Mouse (Mus musculus): Measurements from ENCODE around the gene Gm20517. TPM values are rescaled to one million over a fixed set of nuclear protein-coding genes. Genes with fewer than 3 reads are reported as not detected.
A peak's percentile ranks its signal among the peaks of the same experiment; 100 is the strongest.
"Not testable (repeated sequence)": the region's sequence is repeated elsewhere in the genome, so short reads cannot be mapped to it uniquely, and the experiment has no call there.

Gene Gm20517
- total RNA-seq, 2 experiments from 2014 or later = 5.3 to 5.4 TPM

DNA sequence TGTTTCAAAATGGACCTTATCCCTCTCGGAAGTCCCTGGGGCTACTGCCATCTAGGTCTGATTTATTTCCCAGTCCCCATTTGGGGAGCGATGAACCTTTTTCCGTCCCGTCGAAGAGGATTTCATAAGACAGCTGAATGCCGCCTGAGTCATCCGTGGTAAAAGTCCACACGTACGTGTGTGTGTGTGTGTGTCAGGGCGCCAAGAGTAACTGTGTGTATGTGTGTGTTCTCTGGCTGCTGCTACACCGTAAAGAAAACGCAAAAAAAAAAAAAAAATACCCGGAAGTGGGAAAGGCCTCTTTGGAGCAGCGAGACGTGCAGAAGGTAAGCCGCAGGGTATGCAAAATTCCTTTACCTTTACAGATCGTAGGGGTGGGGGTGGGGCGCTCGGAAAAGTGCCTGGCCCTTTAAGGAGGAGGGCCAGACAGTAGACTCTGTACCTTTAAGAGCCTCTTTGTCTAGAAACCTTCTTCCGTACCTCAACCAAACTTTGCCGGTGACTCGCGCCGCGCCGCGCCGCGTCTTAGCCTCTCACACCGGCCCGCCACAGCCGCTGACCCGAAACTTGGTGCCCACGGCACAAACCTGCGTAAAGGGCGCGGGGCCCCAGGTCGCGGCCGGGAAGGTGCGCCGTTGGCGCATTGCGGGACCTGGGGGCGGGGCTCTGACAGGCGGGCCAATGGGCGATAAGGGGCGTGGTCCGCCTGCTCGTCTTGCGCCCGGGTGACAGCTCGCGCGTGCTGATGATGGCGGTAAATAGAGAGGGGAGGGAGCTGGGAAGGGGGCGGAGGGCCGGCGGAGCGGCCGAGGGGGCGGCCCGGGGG is 17.7 kb downstream of the Gm20517 start:
- DNase-seq = peak; percentile 92

DNA sequence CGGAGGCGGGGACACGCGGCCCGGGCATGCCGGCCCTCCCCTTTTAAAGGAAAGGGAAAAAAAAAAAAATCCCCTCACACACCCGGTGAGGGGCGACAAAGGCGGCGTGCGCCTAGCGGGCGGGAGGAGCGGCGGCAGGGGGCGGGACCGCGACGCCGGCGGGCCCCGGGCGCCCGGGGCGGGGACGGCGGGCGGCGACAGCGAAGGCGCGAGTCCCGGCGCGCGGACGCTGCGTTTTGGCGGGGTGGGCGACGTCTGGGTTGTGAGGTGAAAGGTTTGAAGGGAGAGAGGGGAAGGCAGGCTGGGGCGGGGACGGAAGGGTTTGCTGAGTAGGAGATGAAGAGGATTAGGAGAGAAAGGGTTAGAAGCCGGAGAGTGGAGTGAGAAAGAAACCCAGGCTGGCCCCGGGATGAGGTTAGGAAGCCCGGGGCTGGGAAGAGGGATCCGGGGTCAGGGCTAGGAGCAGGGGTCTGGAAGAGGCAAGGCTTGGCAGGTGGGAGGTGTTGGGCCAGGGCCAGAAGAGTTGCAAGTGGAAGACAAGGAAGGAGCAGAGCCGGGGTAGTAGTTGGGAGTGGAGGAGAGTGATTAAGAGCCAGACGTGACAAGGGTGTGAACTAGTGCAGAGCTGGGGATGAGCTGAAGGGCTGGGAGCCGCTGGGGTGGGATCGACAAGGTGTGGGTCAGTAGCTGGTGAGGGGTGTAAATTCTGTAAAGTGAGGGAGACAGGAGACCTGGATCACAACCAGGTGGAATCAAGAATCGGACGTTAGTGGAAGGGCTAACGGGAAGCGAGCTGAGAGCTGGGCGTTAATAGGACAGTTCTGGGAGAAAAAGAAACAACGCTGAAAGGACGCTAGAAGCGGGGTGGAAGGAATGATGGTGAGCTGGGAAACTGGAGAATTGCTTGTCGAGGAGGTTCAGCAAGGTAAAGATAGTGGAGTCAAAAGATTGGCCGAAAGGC is 18.6 kb downstream of the Gm20517 start:
- peak in 1 of 2 experiments; percentile 32 for DNase-seq

DNA sequence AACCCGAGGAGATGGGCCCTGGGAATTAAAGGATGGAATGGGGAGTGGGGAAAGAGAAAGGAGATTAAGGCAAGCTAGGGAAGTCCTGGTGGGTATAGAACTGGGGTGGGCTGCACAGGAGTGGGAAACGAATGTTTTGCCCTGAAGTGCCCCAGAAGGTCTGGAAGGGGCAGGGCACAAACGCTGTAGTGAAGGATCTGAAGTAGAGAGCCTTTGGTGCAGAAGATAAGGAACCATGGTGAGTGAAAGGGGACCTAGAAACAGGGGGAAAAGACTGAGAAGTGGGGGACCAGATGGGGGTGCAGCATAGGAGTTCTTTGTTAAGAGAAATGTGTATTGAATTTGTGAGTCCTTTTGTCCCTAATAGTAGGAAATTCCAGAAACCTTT is 19.3 kb downstream of the Gm20517 start, which contains the start of gene Usp49:
Gene Usp49, plus strand, starts transcription at position 13 of the 388 bp plus-strand sequence.
- no peak for DNase-seq

DNA sequence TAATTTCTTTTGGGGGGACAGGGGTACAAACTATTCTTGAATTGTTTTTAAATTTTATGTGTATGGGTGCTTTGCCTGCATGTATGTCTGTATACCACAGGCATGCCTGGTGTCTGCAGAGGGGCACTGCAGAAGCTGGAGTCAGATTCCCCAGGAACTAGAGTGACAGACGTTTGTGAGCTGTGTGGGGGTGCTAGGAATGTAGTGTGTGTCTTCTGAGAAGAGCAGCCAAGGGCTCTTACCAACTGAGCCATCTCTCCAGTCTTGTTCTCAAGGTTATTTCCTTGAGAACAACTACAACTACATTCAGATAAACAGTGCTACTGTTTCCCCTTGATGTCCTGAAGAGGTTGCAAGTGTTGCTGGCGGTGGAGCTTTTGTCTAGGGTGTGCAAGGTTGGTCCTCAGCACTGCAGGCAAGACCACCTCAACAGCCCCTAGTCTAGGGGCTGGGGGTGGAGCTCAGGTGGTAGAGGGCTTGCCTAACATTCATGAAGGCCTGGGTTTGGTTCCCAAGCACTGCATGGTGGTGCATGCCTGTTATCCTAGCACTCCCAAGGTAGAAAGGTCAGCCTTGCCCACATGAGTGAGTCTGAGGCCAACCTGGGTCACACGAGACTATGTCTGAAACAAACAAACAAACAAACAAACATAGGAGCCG is 20.9 kb downstream of the Gm20517 start:
- no peak for DNase-seq

DNA sequence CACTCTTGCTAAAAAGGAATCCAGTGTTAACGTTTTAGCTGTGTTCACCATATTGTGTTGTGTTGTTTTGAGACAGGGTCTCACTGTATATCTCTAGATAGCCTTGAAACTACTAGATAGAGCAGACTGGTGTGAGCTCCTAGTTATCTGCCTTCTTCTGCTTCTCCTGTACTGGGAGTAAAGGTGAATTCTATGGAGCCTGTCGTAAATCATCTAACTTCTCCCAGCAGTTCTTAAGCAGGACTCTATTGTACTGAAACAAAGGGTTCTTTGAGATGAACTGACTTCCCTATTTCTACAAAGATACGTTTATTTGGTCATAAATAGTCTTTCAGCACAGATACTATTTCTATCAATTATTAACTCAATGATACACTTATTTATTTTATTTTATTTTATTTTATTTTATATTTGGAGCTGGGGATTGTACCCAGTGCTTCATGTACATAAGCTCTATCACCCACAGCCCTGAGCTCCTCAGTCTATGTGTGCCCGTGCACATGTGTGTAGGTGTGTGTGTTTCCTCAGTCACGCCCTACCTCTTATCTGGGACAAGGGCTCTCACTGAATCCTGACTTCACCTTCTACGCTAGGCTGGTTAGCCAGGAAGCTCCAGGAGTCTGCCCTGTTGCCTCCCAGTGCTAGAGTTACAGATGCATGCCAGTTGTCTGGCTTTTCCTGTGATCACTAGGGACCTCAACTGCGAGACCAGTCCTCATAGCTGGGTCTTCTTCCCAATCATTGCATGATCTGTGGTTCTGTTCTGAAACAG is 22.8 kb downstream of the Gm20517 start:
- DNase-seq = no peak

DNA sequence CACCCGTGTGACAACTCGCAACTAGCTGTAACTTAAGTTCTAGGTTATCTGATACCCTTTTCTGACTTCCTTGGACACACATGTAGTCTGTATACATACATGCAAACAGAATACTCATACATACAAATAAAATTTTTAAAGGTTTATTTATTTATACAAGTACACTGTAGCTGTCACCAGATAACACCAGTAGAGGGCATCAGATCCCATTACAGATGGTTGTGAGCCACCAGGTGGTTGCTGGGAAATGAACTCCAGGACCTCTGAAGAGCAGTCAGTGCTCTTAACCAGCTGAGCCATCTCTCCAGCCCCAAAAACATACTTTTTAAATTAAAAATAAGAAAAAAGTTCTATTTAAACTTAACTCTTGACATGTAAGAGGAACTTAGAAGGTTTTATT is 31.6 kb downstream of the Gm20517 start:
- DNase-seq = no peak

DNA sequence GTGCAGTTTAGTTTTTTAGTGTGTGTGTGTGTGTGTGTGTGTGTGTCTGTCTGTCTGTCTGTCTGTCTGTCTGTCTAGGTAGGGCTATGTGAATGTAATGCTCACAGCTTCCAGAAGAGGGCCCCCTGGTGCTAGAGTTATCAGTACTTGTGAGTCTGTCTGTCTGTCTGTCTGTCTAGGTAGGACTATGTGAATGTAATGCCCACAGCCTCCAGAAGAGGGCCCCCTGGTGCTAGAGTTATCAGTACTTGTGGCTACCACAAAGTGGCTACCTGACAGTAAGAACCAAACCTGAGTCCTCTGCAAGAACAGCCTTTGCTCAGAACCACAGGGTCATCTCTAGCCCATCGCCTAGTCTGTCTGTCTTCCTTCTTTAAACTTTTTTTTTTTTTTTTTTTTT is 35.3 kb downstream of the Gm20517 start:
- peak in 1 of 2 experiments; percentile 22 for DNase-seq

DNA sequence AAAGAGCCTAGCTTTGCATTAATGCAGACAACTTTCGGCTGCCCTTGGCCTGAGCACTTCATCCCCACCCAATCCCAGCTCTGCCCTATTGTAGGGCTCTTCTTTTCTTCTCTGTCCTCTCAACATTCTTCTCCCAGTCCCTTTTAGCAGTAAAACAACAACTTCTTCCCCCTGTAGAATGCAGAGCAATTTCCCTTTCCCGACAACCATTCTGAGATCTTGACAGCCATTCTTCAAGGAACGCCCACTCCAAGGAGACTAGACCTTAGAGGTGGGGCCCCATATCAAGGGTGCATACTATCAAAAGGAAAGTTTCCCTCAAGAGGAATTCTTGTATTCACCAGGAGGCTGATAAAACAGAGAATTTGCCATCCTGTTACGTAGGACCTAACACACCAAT is 37.6 kb downstream of the Gm20517 start:
- DNase-seq = no peak

DNA sequence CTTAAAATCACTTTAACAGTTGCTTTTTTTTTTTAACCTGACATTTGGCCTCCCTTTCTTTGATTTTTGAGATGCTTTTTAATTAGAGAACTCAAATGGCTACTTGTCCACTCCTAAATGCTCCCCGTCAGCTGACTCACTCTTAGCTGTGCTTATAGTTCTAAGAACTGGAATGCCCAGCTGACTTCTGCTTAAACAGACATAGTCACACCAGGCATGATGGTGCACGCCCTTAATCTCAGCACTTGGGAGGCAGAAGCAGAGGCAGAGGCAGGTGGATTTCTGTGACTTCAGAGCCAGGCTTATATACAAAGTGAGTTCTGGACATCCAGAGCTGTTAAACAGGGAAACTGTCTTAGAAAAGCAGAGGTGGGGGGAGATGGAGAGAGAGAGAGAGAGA is 40.6 kb downstream of the Gm20517 start:
- DNase-seq = no peak

DNA sequence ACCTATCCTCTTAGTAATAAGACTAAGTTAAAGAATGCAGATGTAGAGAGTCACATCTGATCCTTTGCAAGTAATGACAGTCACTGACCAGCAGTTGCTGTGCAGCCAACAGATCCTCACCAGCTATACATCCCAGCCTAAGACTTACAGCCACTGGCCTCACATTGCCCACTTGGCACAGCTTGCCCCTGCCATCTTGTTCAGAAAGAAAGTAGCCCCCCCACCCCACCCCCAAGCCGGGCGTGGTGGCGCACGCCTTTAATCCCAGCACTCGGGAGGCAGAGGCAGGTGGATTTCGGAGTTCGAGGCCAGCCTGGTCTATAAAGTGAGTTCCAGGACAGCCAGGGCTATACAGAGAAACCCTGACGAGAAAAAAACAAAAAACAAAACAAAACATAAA is 43.0 kb downstream of the Gm20517 start:
- DNase-seq = not testable (repeated sequence)

DNA sequence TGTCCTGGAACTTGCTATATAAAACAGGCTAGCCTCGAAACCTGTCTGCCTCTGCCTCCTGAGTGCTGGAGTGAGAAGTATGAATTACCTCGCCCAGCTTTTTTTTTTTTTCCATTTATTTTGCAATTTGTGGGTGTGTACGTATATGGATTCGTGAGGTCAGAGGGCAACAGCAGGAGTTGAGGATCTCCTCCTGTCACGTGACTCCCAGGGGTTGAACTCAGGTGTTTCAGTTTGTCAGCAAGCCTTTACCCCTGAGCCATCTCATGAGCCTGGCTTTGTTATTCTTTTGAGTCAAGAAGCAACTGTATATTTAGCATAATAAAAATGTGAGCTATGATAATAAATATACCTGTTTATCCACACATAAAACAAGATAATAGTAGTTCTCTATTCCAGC is 44.3 kb downstream of the Gm20517 start:
- no peak for DNase-seq

DNA sequence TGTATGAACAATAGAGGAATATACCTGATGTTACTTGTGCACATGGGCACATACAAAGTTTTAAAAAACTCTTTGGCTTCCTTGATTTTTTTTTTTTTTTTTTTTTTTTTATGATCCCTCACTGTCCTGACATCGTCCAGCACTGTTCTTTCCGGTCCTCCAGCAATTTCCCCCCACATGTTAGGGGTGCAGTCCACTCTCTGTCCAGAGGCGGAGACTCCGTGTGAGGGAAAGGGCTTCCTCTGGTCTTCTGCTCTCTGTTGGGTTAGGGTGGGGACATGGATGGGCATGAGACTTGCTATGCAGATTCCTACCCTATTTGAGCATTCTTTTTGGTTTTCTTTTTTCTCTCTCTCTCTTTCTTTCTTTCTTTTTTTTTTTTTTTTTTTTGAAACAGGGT is 46.5 kb downstream of the Gm20517 start:
- no peak for DNase-seq

DNA sequence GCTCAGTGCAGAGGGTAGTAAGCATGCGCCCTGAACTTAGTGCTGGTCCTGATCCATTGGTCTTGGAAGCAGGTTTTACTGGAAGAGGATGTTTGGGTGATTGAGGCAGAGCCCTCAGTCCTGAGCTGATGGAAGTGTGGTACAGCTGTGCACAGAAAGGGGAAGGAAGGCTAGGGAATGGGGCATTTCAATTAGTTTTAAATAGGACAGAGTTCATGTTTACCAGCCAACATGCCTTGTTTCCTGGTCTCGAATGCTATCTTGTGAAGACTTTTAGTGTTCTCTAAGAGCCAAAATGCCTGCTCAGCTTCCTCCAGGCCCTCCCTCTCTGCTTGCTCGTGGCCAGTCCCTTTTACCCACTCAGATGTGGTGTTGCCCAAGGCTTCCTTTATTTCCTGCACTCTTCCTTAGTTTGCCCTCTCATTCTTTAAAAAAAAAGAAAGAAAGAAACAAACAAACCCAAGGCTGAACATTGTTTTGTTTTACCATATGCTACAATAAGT is 47.4 kb downstream of the Gm20517 start:
- no peak for DNase-seq

DNA sequence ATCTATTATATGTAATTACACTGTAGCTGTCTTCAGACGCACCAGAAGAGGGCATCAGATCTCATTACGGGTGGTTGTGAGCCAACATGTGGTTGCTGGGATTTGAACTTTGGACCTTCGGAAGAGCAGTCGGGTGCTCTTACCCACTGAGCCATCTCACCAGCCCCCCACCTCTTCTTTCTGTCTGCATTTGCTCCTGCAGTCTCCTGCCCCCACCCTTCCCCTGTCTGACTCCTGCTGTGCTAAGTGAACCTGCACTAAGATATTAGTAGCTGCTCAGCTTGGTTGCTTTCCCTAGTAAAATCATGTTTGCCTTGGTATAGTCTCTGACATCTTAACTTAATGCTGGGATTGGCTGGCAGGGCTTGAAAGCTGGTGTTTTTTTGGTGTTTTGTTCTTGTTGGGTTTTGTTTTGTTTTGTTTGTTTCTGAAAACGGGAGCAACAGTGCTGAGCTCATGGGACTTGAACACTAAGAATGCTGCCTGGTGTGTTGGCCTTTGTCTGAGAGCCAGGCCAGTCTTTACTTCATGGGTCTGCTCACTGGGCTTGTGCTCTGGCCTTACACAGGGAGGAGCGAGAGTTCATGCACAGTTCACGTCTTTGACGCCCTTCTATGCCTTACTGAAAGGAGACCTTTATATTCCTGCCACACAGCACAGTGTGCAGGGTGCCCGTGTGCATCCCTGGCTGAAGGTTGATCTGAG is 51.8 kb downstream of the Gm20517 start:
- no peak for DNase-seq

DNA sequence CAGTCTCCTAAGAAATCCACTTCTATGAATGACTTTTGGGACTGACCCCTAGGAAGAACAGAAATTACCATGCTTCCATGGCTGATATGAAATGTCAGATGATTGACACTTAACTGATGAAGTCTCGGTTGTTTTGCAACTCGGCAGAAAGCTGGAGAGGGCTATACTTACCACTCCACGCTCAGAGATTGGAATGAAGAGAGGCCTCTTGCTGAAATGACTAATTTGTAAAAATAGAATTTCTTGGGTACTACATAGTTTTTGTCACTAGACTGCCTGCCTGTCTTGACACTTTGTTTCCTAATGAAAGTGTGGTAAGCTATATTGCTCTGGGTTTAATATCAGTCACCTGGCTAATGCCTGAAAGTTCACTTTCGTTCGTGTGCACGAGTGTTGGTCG is 53.1 kb downstream of the Gm20517 start:
- DNase-seq = no peak

DNA sequence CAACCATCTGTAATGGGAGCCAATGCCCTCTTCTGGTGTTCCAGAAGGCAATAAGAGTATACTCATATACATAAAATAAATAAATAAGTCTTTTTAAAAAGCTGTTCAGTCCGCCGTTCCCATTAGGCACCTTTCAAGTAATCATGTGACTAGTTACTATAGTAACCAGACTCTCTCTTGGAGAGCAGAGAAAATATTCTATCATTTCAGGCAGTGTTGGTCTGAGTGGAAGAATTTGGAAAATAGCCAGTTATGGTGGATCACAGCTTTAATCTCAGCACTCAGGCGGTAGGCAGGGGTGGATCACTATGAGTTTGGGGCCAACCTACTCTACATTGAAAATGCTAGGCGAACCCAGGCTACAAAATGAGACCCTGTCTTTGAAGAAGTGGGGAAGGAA is 57.8 kb downstream of the Gm20517 start:
- DNase-seq = no peak

DNA sequence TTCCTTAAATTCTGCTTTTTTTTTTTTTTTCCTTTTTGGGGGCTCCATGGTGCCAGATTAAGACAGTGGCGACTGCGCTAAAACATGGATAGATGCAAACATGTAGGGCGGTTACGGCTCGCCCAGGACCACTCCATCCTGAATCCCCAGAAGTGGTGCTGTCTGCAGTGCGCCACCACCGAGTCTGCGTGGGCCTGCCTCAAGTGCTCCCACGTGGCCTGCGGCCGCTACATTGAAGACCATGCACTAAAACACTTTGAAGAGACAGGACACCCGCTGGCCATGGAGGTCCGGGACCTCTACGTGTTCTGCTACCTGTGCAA is 60.6 kb downstream of the Gm20517 start:
- no peak for DNase-seq

DNA sequence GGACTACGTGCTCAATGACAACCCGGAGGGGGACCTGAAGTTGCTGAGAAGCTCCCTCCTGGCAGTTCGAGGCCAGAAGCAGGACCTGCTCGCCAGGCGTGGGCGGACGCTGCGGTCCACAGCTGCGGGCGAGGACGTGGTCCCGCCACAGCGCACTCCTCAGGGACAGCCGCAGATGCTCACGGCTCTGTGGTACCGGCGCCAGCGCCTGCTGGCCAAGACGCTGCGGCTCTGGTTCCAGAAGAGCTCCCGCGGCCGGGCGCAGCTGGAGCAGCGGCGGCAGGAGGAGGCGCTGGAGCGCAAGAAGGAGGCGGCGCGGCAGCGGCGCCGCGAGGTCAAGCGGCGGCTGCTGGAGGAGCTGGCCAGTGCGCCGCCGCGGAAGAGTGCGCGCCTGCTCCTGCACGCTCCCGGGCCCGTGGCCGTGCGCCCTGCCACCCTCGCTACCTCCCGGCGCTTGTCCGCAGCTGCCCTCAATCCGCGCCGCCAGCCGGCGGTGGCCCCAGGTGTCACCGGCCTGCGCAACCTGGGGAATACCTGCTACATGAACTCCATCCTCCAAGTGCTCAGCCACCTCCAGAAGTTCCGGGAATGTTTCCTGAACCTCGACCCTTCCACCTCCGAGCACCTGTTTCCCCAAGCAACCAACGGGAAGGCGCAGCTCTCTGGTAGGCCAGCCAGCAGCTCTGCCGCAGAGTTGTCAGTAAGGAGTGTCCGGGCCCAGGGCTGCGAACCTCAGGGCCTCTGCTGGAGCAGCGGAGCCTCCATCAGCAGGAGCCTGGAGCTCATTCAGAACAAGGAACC is 61.1 kb downstream of the Gm20517 start:
- DNase-seq = peak; percentile 41 to 42

DNA sequence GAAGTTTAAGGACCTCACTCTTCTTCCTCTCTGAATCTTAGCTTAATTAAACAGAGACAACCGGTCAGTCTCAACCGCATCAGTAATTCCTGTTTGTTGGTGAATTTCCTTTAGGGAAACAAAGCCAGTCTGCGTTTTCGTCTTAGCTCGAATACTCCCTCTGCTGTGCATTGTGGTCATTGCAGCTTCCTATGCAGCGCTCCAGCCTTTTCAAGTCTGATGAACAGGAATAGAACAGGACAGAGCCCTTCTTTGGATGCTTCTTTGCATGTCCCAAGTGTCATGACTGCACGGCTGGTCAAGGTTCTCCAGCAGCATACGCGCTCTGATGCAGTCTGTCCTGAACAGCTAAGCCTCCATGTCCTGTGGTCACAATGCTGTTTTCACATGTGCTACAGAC is 65.2 kb downstream of the Gm20517 start:
- DNase-seq = peak; percentile 71 to 76

DNA sequence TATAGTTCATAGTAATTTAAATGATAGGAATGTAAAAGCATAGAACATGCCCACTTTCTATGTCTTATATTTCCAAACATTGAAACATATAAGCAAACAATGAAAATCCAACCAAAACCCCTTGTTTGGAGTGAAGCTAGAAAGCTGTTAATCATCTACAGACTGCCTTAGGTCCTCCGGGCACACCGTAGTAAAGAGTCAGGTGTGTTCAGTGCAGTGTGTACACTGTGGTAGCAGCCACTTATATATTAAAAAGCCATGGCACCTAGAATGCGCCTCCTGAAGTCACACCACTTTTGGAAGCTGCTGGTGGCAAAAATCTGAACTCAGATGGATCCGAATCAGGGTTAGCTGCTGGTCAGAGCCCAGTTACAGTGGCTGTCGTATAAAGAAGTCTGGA is 66.8 kb downstream of the Gm20517 start:
- DNase-seq = no peak

Measured in layer of hippocampus, postnatal 36 days (tissue).